ENCODE assay signal across 8 mouse cellular contexts in the genomic region with DNA sequence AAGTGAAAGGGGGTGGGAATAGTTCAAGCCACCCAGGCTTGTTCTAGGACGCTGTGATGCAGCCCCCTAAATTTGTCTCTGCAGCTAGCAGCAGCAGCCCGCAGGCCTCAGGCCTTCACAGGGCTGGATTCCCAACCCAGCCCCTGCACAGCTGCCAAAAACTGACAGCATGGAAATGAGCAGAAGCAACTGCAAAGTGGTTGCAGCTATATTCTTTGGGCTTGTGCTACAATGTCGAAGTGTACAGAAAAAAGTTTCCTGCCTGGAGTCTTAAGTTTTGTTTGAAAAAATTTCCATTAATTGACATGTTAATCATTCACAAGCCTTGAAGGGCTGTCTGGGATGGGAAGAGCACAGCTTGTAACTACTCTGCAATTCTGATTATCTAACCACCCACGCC.
A peak's percentile ranks its signal among the peaks of the same experiment; 100 is the strongest.
DNase-seq lines count a peak whose midpoint lies in the region; ATAC-seq lines count a peak whose summit lies in the region.

No protein-coding gene starts in this region.

- no peak overlapping the region for H3K27ac ChIP-seq in liver, embryonic 11.5 days (ENCODE audit: low read depth, low read length)
- peak overlapping the region; percentile 55; the same call in 1 of the 2 replicates for H3K27ac ChIP-seq in embryonic facial prominence, embryonic 15.5 days (replicated peaks)

- H3K9me3 ChIP-seq in liver, embryonic 11.5 days (ENCODE audit: control insufficient read depth, low read length), result no peaks in the 10 kb centered on the region
- H3K9me3 ChIP-seq in embryonic facial prominence, embryonic 15.5 days (replicated peaks), result no peaks in the 10 kb centered on the region

- peak; percentile 73 to 83 for DNase-seq in cerebellum, postnatal 10 days
- no peak for DNase-seq in cerebellum, adult 11 months
- peak; percentile 14 for DNase-seq in liver
- DNase-seq in liver, embryonic 11.5 days (ENCODE audit: low spot score), result no peak
- DNase-seq in kidney, postnatal 14 days, result peak; percentile 59
- no peak for DNase-seq in adrenal gland, postnatal 25 days
- no peak for DNase-seq in right cerebral cortex, postnatal 36 days (ENCODE audit: low spot score in 2 of 2)

- no peaks in the 10 kb centered on the region for H3K27me3 ChIP-seq in liver, embryonic 11.5 days (replicated peaks; ENCODE audit: control insufficient read depth, insufficient read depth, low read length)
- H3K27me3 ChIP-seq in embryonic facial prominence, embryonic 15.5 days, result no peaks in the 10 kb centered on the region

- no peak for ATAC-seq in liver, embryonic 11.5 days (replicated peaks; ENCODE audit: low FRiP score)
- ATAC-seq in embryonic facial prominence, embryonic 15.5 days (ENCODE audit: insufficient number of reproducible peaks, low FRiP score, low TSS enrichment, low read depth), result no peak

- no peak overlapping the region for H3K4me3 ChIP-seq in liver, embryonic 11.5 days (ENCODE audit: low read depth, low read length)
- no peak overlapping the region for H3K4me3 ChIP-seq in embryonic facial prominence, embryonic 15.5 days (replicated peaks)

- WGBS in liver, embryonic 11.5 days, result 47% methylated on average over 4 of the region's 4 CpGs
- 28% methylated on average over 4 of the region's 4 CpGs for WGBS in embryonic facial prominence, embryonic 15.5 days

- no peak overlapping the region for H3K9ac ChIP-seq in liver, embryonic 11.5 days (ENCODE audit: low read depth, low read length)
- H3K9ac ChIP-seq in embryonic facial prominence, embryonic 15.5 days, result no peak overlapping the region

- no peaks in the 10 kb centered on the region for H3K36me3 ChIP-seq in liver, embryonic 11.5 days (ENCODE audit: control insufficient read depth, insufficient read depth, low read length)
- no peaks in the 10 kb centered on the region for H3K36me3 ChIP-seq in embryonic facial prominence, embryonic 15.5 days

- no peaks in the 10 kb centered on the region for H3K4me1 ChIP-seq in liver, embryonic 11.5 days (replicated peaks; ENCODE audit: control insufficient read depth, insufficient read depth, low read length)
- H3K4me1 ChIP-seq in embryonic facial prominence, embryonic 15.5 days, result peaks cover 15% of the 10 kb centered on the region; the same call in 1 of the 2 replicates

- no peak overlapping the region for H3K4me2 ChIP-seq in liver, embryonic 11.5 days
- H3K4me2 ChIP-seq in embryonic facial prominence, embryonic 15.5 days (replicated peaks), result no peak overlapping the region

Comparison
In these comparisons a context has a peak if more than half of its experiments do, and no peak if none do; other contexts are left out.
1. DNase-seq: peak in cerebellum, postnatal 10 days (2 of 2), liver (single experiment) and kidney, postnatal 14 days (single experiment); none in cerebellum, adult 11 months (single experiment), liver, embryonic 11.5 days (single experiment), adrenal gland, postnatal 25 days (single experiment) and right cerebral cortex, postnatal 36 days (0 of 2).